Mouse (Mus musculus) heart, postnatal 36 days (tissue): Measurements from ENCODE around the gene Isl2. TPM values are rescaled to one million over a fixed set of nuclear protein-coding genes. Genes with fewer than 3 reads are reported as not detected.

Experiments used
- DNase-seq, 2 experiments: peaks; one replicate each; pipeline ENCODE4 v3.0.0; 2021 to 2022
- intact Hi-C: fragments of 180-260 bp; cut with DNase I; formaldehyde crosslinking; loops from one replicate; pipeline ENCODE4 v1.15.1; 2025
- total RNA-seq, 2 experiments: library from RNA; stranded (reverse); gene quantifications; 2 replicates each; pipeline ENCODE4 v1.2.3; 2021

Gene Isl2
- total RNA-seq, 2 experiments from 2014 or later: 0.27 TPM; not detected in 1

DNA sequence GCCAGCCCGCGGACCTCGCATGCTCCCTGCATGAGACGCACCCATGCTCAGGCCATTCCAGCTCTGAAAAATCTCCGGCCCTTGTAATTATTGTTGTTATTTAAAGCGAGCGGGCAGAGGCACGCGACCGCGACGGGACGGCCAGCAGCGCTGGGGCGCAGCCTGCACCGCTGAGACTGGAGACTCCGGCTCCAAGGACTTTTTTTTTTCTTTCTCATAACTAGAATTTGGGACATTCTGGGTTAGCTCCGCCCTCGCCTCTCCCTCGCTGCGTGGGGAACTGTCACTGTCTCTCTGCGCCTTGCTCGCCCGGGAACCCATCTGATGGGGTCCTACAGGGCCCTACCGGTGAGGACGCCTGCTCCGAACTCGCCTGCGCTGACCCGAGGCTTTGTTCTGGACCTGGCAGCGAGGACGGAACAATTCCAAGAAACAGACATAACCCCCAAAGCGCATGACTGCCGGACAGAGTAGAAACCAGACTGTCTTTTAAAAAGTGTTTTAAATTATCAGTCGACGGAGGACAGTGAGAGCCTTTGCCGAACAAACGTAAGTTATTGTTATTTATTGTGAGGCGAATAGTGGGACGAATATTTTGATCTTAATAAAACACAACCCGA is 7.2 kb downstream of the Isl2 start:
- intact Hi-C loops: loop anchor here (2.0 to 10.0 kb wide), 2 partner anchors 33 to 221 kb away; partner anchors contain the start of genes Etfa, Nrg4 and Tmem266
- DNase-seq: peak; percentile 27 to 44

DNA sequence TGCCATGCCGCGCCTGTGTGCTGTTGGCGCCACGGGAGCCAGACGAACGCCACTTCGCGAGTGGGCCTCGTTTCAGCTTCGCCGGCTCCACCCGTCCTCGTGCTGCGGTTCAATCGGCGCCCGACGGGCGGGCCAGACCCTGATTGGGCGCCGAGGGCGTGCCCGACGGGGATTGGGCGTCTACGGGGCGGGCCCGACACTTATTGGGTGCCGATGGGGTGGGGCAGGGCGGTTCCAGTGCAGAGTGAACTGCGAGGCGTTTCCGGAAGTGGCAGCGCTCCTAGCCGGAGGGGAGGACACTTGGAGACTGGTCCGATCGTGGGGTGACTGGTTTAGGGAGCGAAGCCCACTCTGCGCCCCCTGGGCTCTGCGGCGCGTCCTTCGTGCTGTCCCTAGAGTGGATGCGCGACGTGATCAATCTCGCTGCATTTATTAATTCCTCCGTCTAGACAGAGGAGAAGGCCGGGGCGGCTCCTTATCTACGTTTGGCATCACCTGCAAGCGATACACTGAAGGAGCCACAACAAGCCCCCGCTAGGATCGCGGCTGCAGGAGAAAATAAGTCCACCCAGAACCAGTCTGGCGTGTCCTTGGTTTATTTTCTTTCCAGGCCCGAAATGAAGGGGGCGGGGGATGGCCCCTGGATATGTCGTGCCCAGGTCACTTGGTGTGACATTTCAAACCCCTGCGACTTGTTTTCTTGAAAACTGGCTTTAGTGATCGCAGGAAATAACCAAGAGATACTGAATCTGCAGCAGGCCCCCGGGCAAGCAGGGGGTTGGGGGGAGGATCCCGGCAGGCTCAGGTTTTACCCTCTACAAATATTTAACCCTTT is 7.9 kb downstream of the Isl2 start:
- DNase-seq: peak; percentile 34 to 46
- intact Hi-C loops: loop anchor here (10.0 kb wide), 1 partner anchor 222 kb away; the partner anchor contains the start of genes Nrg4 and Tmem266

GRCm38 (mm10) chr9:55548871-55549270 is 10.4 kb downstream of the Isl2 start:
- no peak for DNase-seq
- intact Hi-C loops: loop anchor here (10.0 kb wide), 1 partner anchor 224 kb away; the partner anchor contains the start of genes Nrg4 and Tmem266

- DNase-seq: no peak
- intact Hi-C loops: loop anchor here (10.0 kb wide), 1 partner anchor 225 kb away; the partner anchor contains the start of genes Nrg4 and Tmem266
These were observed 10.9 kb downstream of the Isl2 start for GRCm38 (mm10) chr9:55549302-55549890.

DNA sequence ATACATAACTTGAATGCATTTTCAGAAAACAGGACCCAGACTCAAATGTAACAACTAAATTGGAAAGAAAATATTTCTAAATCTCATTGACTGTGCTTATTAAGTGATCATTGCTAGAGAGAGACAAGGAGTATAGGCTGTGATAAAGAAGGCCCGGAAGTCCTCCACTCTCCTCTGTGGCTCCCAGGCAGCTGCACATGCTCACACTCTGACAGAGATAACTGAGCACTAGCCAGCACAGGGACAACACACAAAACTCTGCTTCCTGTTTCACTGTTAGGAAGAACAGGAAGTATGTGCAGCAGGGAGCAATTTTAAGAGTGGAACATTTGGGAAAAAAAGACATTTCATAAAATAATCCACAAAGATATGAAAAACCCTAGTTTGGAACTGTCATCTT is 16.5 kb downstream of the Isl2 start:
- no peak for DNase-seq
- intact Hi-C loops: no loop called here

- no peak for DNase-seq
These were observed 22.5 kb downstream of the Isl2 start for GRCm38 (mm10) chr9:55560960-55561359.

GRCm38 (mm10) chr9:55568466-55569159 is 30.1 kb downstream of the Isl2 start:
- intact Hi-C loops: no loop called here
- peak in 1 of 2 experiments; percentile 7 for DNase-seq

More at GRCm38 (mm10) chr9:55560960-55561359, 22.5 kb downstream of the Isl2 start:
- intact Hi-C loops: no loop called here

DNA sequence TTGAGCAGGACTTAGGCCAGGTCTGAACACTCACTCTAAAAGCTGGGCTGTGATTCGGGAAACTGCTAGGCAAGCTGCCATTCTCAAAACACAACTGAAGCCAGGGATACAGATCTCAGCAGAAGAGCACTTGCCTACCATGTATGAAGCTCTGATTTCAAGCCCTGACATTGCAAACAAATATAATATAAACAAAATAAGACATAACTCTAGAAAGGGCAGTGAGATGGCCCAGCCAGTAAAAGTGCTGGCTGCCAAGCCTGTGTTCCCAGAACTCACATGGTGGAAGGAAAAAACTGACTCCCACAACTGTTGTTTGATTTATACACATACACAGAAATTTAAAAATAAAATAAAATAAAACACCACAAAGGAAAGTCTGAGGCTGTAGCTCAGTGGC is 32.6 kb downstream of the Isl2 start:
- DNase-seq: no peak
- intact Hi-C loops: no loop called here

- intact Hi-C loops: no loop called here
- DNase-seq: no peak
These were observed 38.1 kb downstream of the Isl2 start for GRCm38 (mm10) chr9:55576571-55576970.

DNA sequence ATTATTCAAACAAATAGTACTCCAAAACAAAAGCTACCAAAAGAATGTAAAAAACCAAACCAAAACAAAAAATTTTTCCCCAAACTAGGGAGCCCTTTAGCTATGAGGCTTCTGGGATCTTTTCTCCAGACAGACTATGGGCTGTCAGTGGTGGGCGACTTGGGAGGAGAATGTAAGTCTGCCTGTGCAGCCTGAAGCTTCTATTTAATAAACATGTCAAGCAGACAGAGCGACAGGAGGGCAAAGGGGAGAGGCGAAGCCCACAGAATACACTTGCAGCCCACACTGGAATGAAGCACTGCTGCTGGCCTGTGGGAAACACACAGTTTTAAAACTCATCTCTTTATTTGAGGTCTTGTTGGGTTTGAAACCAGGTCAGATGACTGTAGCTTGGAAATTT is 42.9 kb downstream of the Isl2 start:
- no peak for DNase-seq
- intact Hi-C loops: no loop called here

GRCm38 (mm10) chr9:55586141-55586540 is 47.7 kb downstream of the Isl2 start:
- DNase-seq: no peak
- intact Hi-C loops: no loop called here

Other genes with a start within 250 kb of the Isl2 start
- gene Nrg4, start 211.8 kb upstream of the Isl2 start, total RNA-seq: 1 to 10 TPM; 1.6 to 1.7 TPM
- gene Tmem266, start 211.8 kb upstream of the Isl2 start, total RNA-seq: 1 to 10 TPM; 1.8 to 2.4 TPM
- 100 to 1,000 TPM; 924 to 965 TPM for gene Etfa, start 26.4 kb upstream of the Isl2 start, total RNA-seq